Mouse (Mus musculus): ENCODE data around the gene Morn1. TPM values are rescaled to one million over a fixed set of nuclear protein-coding genes. Genes with fewer than 3 reads are reported as not detected.

Gene Morn1
- total RNA-seq, 2 experiments from 2014 or later: 0.47 to 3.6 TPM

DNA sequence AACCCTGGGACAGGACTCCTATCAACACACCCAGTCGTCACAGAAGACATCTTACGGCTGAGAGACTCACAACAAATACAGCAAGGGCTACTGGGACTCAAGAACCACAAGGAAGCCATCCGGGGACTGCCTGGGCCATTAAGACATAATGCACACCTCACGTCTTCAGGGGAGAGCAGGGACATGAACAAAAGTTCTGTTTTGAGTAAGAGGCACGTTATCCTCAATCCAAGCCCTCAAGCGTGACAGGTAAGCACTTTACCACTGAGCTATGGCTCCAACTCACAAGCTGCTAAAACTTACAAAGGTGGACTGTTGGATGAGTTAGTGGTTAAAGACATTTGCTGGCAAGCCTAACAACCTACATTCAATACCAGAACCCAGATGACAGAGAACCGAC is 96.8 kb downstream of the Morn1 start:
- ATAC-seq (replicated peaks; ENCODE audit: poor library complexity): no peak

DNA sequence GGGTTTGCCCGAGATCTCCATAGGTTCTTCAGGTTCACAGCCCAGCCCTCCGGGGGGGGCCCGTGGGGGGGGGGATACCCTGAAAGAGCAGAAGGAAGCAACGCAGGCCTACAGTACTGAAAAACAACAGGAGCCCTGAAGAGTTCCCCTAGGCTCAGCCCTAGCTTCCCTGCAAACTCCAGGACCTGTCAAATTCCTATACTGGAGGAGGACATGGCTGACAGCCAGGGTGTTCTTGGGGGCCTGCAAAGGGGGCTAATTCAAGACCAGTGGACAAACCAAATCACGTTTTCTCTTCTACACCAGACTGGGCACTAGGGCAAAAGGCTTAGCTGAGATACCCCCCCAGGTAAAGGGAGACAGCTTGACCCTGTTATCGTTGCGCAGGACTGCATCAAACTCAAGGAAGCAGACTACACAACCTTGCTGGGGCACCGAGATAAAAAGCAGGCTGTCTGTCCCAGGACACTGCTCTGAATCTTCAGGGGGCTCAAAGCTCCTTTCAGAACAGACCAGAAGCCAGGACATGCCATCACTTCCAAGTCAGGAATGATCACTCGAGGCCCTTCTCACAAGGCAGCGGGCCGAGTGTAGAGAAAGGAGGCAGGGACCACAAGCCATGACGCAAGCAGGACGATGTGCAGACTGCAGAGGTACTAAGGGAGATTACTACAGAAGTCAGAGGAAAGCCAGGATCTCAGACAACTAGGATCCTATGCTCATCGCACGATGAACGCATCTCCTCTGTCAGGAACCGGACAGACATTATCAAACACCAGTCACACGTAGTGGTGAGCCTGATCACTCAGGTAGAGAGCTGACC is 98.1 kb downstream of the Morn1 start:
- ATAC-seq (replicated peaks; ENCODE audit: poor library complexity): no peak

DNA sequence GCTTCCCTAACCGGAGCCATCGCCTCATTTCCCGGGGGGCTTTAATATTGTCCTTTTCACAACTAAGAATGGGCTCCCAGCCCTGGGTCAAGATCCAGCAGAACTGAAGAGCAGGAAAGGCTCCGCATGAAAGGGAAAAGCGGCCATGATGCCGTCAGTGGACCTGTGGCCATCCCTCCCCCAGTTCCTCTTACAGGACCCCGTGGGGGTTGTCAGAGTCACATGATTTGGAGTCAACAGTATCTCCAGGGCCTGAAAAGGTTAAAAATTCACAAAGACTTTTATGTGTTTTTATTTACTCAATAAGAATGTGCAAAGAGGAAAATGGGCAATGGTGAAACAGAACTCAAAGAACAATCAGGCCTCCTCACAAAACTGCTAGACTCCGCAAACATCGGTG is 99.5 kb downstream of the Morn1 start:
- no peak for ATAC-seq (replicated peaks; ENCODE audit: poor library complexity)

DNA sequence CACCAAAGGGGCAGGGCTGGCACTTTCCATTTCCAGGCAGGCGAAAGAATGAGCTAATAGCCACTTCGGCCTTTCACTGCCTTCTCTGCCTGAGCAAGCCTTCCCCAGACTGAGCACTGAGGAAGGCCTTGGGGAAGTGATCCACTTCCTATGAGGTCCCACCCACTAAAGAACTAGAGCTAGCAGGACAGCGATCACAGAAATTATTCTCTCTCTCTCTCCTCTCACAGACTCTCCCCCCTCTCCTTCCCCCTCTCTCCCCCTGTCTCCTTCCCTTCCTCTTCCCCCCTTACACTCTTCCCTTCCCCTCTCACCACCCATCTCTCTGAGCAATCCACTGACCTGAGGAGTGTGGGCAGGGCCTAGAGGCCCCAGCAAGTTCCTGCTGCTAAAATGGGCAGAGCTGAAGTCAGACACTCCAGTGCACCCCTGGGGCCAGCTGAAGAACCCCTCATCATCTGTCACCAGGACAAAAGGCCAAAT is 100.9 kb downstream of the Morn1 start:
- ATAC-seq (replicated peaks; ENCODE audit: poor library complexity): peak; percentile 82

DNA sequence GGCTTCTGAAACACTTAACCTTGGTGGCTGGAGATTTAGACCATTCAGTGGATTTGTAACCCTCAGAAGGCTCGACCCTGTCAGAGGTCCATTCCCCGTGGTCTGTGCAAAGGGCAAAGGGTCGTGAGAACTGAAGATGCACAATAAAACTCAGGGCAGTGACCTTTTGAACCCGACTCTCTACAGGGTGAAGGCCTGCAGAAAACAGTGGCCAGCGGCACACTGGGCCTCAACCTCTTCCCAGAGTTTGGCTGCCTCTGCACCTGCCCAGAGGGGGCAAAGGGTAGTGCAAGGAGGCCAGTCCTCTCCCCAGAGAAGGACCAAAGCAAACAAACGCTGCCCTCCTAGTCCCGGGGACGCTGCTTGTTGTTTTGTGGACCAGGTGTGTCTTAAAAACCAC is 102.0 kb downstream of the Morn1 start:
- ATAC-seq (replicated peaks; ENCODE audit: poor library complexity): no peak

DNA sequence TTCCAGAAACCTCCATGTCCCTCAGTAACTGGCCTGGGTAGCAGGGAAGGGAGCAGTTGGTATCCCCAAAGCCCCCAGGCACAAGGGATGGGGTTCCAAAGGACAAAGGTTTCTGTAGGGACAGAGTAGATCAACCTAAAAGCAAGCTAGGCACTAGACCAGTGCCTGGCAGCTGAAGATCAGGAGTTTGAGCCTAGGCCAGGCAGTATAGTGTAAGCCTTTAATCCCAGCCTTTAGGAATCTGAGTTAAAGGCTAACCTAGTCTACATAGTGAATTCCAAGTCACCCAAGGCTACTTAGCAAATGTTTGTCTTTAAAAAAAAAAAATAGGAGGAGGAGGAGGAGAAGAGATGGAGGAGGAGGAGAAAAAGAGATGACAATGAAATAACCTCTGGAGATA is 102.4 kb downstream of the Morn1 start:
- ATAC-seq (replicated peaks; ENCODE audit: poor library complexity): no peak

DNA sequence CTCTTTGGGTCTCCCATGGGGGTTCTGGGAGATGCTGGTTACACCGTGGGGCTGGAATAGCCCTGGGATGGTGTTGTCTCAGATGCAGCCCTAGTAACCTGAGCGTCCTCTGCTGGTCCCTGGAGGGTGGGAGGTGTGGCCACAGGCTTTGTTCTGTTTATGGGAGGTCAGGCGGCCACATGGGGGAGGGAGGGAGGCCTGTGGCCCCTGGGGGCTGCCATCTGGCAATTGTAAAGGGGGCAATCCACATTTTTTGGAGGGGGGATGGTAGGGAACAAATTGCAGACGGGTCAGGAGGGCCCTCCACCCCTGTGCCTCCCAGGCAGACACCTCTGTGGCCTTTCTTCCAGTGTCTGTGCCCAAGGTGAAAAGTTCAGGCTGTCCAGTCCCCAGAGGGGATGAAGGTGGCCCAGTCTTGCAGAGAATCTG is 103.3 kb downstream of the Morn1 start:
- no peak for ATAC-seq (replicated peaks; ENCODE audit: poor library complexity)

DNA sequence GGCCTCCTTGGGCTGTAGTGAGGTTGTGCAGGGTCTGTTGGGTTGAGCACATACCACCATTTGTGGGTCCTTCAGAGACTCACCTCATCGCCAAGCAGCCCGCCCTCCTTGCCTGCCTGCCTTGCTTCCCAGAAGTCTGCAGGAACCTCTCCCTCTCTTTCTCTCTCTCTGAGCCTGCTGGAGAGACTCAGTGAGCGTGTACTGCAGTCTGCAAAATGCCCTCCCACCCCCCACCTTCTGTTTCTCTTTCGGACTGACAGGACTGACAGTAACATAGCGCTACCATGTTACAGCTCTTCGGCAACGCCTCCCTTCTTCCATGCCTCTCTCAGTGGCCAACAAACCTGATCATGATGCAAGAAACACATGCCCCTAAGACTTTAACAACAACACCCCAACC is 103.9 kb downstream of the Morn1 start:
- no peak for ATAC-seq (replicated peaks; ENCODE audit: poor library complexity)

Other genes starting within 250 kb of the Morn1 start
- gene Ttc34, start 249.1 kb upstream of the Morn1 start, total RNA-seq (2015): not detected in 2 replicates
- not detected in 2 replicates for gene Ttc34, start 249.1 kb upstream of the Morn1 start, total RNA-seq (2017)
- not detected in 2 replicates for gene Mmel1, start 217.0 kb upstream of the Morn1 start, total RNA-seq (2015)
- gene Mmel1, start 217.0 kb upstream of the Morn1 start, total RNA-seq (2017): not detected in 2 replicates
- gene Fam213b, start 187.4 kb upstream of the Morn1 start, total RNA-seq (2015): 5.0 and 5.6 TPM in 2 replicates
- 1.8 and 5.6 TPM in 2 replicates for gene Fam213b, start 187.4 kb upstream of the Morn1 start, total RNA-seq (2017)
- 68.4 and 89.8 TPM in 2 replicates for gene Tnfrsf14, start 158.0 kb upstream of the Morn1 start, total RNA-seq (2015)
- 58.3 and 68.2 TPM in 2 replicates for gene Tnfrsf14, start 158.0 kb upstream of the Morn1 start, total RNA-seq (2017)
- 0.64 and 0.67 TPM in 2 replicates for gene Hes5, start 125.7 kb upstream of the Morn1 start, total RNA-seq (2015)
- gene Hes5, start 125.7 kb upstream of the Morn1 start, total RNA-seq (2017): 0.24 and 4.5 TPM in 2 replicates
- gene Pank4, start 122.5 kb upstream of the Morn1 start, total RNA-seq (2015): 28.0 and 43.9 TPM in 2 replicates
- gene Pank4, start 122.5 kb upstream of the Morn1 start, total RNA-seq (2017): 24.6 and 24.8 TPM in 2 replicates
- gene Plch2, start 29.8 kb upstream of the Morn1 start, total RNA-seq (2015): not detected in 2 replicates
- not detected in 2 replicates for gene Plch2, start 29.8 kb upstream of the Morn1 start, total RNA-seq (2017)
- 5.5 and 6.0 TPM in 2 replicates for gene Pex10, start 19.6 kb upstream of the Morn1 start, total RNA-seq (2015)
- 13.8 and 18.8 TPM in 2 replicates for gene Pex10, start 19.6 kb upstream of the Morn1 start, total RNA-seq (2017)
- gene Rer1, start 195 bp upstream of the Morn1 start, total RNA-seq (2015): 123 and 145 TPM in 2 replicates
- gene Rer1, start 195 bp upstream of the Morn1 start, total RNA-seq (2017): 118 and 126 TPM in 2 replicates
- 16.9 and 19.7 TPM in 2 replicates for gene Ski, start 136.0 kb downstream of the Morn1 start, total RNA-seq (2015)
- gene Ski, start 136.0 kb downstream of the Morn1 start, total RNA-seq (2017): 5.0 and 5.7 TPM in 2 replicates
- gene Faap20, start 163.2 kb downstream of the Morn1 start, total RNA-seq (2015): 28.6 and 46.3 TPM in 2 replicates
- gene Faap20, start 163.2 kb downstream of the Morn1 start, total RNA-seq (2017): 14.2 and 17.6 TPM in 2 replicates